Mouse (Mus musculus) thymus, postnatal 4 days (tissue): ENCODE results near the gene Tnik.

Source experiments
- DNase-seq: peaks from one replicate; pipeline ENCODE4 v3.0.0; 2021

Tnik gene

GRCm38 (mm10) chr3:28491085-28492041 lies 228.3 kb downstream of the Tnik start:
- no peak for DNase-seq

- DNase-seq, result no peak
These were observed 233.9 kb downstream of the Tnik start for GRCm38 (mm10) chr3:28496806-28497502.

- no peak for DNase-seq
These were observed 234.5 kb downstream of the Tnik start for GRCm38 (mm10) chr3:28497503-28497857.

- DNase-seq, result no peak
These were observed 239.7 kb downstream of the Tnik start for GRCm38 (mm10) chr3:28502697-28503096.

- no peak for DNase-seq
These were observed 246.4 kb downstream of the Tnik start for GRCm38 (mm10) chr3:28509337-28509935.

GRCm38 (mm10) chr3:28523004-28523482 lies 260.0 kb downstream of the Tnik start:
- no peak for DNase-seq

- no peak for DNase-seq
These were observed 260.6 kb downstream of the Tnik start for GRCm38 (mm10) chr3:28523541-28524165.

GRCm38 (mm10) chr3:28524562-28524961 lies 261.5 kb downstream of the Tnik start:
- no peak for DNase-seq

GRCm38 (mm10) chr3:28526671-28527070 lies 263.7 kb downstream of the Tnik start:
- no peak for DNase-seq

GRCm38 (mm10) chr3:28527231-28527630 lies 264.2 kb downstream of the Tnik start:
- no peak for DNase-seq

- DNase-seq, result no peak
These were observed 266.5 kb downstream of the Tnik start for GRCm38 (mm10) chr3:28529548-28529947.

GRCm38 (mm10) chr3:28531294-28531956 lies 268.4 kb downstream of the Tnik start:
- no peak for DNase-seq

GRCm38 (mm10) chr3:28532666-28533065 lies 269.7 kb downstream of the Tnik start:
- no peak for DNase-seq

GRCm38 (mm10) chr3:28540121-28540520 lies 277.1 kb downstream of the Tnik start:
- DNase-seq, result no peak

GRCm38 (mm10) chr3:28542941-28543340 lies 279.9 kb downstream of the Tnik start:
- no peak for DNase-seq

GRCm38 (mm10) chr3:28543380-28543984 lies 280.5 kb downstream of the Tnik start:
- peak; percentile 36 for DNase-seq

- DNase-seq, result no peak
These were observed 281.4 kb downstream of the Tnik start for GRCm38 (mm10) chr3:28544345-28544869.

GRCm38 (mm10) chr3:28547965-28548730 lies 285.1 kb downstream of the Tnik start:
- no peak for DNase-seq

GRCm38 (mm10) chr3:28549391-28549790 lies 286.4 kb downstream of the Tnik start:
- DNase-seq, result no peak

- no peak for DNase-seq
These were observed 287.6 kb downstream of the Tnik start for GRCm38 (mm10) chr3:28550497-28551093.
